In the genomic region with DNA sequence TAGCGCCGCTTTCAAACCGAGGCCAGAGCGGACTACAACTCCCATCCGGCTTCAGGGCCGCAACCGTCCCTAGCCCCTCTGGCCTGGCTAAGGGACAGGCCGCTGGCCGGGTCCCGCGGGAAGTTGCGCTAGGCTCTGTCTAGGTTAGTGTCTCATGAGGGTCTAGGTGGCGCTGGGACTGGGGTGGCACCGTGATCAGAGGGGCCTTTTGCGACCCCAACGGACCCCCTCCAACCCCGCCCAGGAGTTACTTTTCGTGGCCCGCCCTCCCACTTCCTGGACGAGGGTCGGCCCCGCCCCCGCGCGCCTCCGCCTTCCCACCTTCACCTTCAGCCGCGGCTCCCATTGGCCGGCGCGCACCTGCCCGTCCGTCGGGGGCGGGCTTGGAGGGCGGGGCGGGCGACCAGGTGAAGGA, we compare ENCODE assay signal across 8 mouse cellular contexts. TPM values are rescaled to one million over a fixed set of nuclear protein-coding genes. Genes with fewer than 3 reads are reported as not detected.
DNase-seq lines count a peak whose midpoint lies in the region; ATAC-seq and TF ChIP-seq lines count a peak whose summit lies in the region.

A gene (plus strand): TSS at position 320 of the 415 bp plus-strand sequence.

- 2% methylated on average over 38 of the region's 38 CpGs for WGBS in liver, embryonic 14.5 days (ENCODE audit: insufficient replicate concordance)
- under 1% methylated on average over 35 of the region's 38 CpGs for WGBS in stomach, embryonic 16.5 days

- peak within 1 kb of the TSS; percentile 75 for H3K9ac ChIP-seq in liver, embryonic 14.5 days (replicated peaks)
- peak within 1 kb of the TSS; percentile 90 for H3K9ac ChIP-seq in stomach, embryonic 16.5 days (ENCODE audit: low read length)

- H3K4me2 ChIP-seq in liver, embryonic 14.5 days (ENCODE audit: low read depth), result peak within 1 kb of the TSS; percentile 85
- peak within 1 kb of the TSS; percentile 63 for H3K4me2 ChIP-seq in stomach, embryonic 16.5 days (ENCODE audit: low read depth, low read length)

- TF ChIP-seq EP300 in liver, embryonic 14.5 days (IDR thresholded peaks at IDR 0.05; ENCODE audit: low read depth), result no peak

- H3K9me3 ChIP-seq in liver, embryonic 14.5 days (ENCODE audit: control insufficient read depth, low read length), result no peaks in the 10 kb centered on the region
- no peaks in the 10 kb centered on the region for H3K9me3 ChIP-seq in stomach, embryonic 16.5 days (replicated peaks; ENCODE audit: control insufficient read depth, low read length)

- peak within 1 kb of the TSS; percentile 61 for H3K27ac ChIP-seq in liver, embryonic 14.5 days
- H3K27ac ChIP-seq in stomach, embryonic 16.5 days (ENCODE audit: low read length), result peak within 1 kb of the TSS; percentile 89

- H3K4me3 ChIP-seq in liver, embryonic 14.5 days (ENCODE audit: insufficient read depth in 1 of 2, low read depth in 2 of 2, low read length in 2 of 2), result peak within 1 kb of the TSS; percentile 70 to 81
- H3K4me3 ChIP-seq in stomach, embryonic 16.5 days (replicated peaks; ENCODE audit: low read length), result peak within 1 kb of the TSS; percentile 79

- H3K4me1 ChIP-seq in liver, embryonic 14.5 days (replicated peaks; ENCODE audit: control insufficient read depth in 2 of 2, insufficient read depth in 2 of 2, low read length in 1 of 2), result peaks cover 21 to 47% of the 10 kb centered on the region in 2 experiments
- H3K4me1 ChIP-seq in stomach, embryonic 16.5 days (ENCODE audit: control insufficient read depth, insufficient read depth, low read length), result peaks cover 21% of the 10 kb centered on the region

- no peaks in the 10 kb centered on the region for H3K27me3 ChIP-seq in liver, embryonic 14.5 days (ENCODE audit: control insufficient read depth, insufficient read depth, low read length)
- no peaks in the 10 kb centered on the region for H3K27me3 ChIP-seq in stomach, embryonic 16.5 days (ENCODE audit: control insufficient read depth, insufficient read depth, low read length)

- DNase-seq in cerebellum, adult 11 months, result peak; percentile 90
- DNase-seq in cerebellum, postnatal 4 days (ENCODE audit: low spot score in 2 of 2), result peak; percentile 39 to 66
- DNase-seq in gastrocnemius, postnatal 25 days, result peak; percentile 83
- DNase-seq in induced T-regulatory cell, adult 2 months (ENCODE audit: low read depth), result peak; percentile 90
- DNase-seq in liver, embryonic 14.5 days (ENCODE audit: low read depth in 3 of 3, low spot score in 3 of 3), result peak; percentile 69 to 73 (median 71)
- peak; percentile 72 to 83 for DNase-seq in natural killer cell, adult 2 months (ENCODE audit: low spot score in 2 of 2)

- no peaks in the 10 kb centered on the region for H3K36me3 ChIP-seq in liver, embryonic 14.5 days (replicated peaks; ENCODE audit: control insufficient read depth, insufficient read depth, low read depth)
- H3K36me3 ChIP-seq in stomach, embryonic 16.5 days (ENCODE audit: control insufficient read depth, insufficient read depth, low read length), result no peaks in the 10 kb centered on the region

- TF ChIP-seq CTCF in liver, embryonic 14.5 days (IDR thresholded peaks at IDR 0.05; ENCODE audit: low read depth), result no peak

- no peak for ATAC-seq in cerebellum, adult (ENCODE audit: insufficient number of reproducible peaks, low FRiP score, low TSS enrichment)
- ATAC-seq in liver, embryonic 14.5 days (ENCODE audit: insufficient read depth), result peak; percentile 84
- peak; percentile 89 for ATAC-seq in stomach, embryonic 16.5 days (ENCODE audit: insufficient read depth, low FRiP score)

RNA-seq across cellular contexts. Expression of the gene that starts here (rescaled TPM):
- 1 to 10 TPM; 4.0 to 5.1 TPM for total RNA-seq in gastrocnemius, postnatal 25 days (2021)
- 2.0 and 2.1 TPM in 2 replicates for polyA plus RNA-seq in liver, embryonic 14.5 days (2012; rRNA removed)
- polyA plus RNA-seq in liver, embryonic 14.5 days (2014; fragmentation: Nextera tagmentation; extraction: Ambion mirVana), result 0.32 and 0.33 TPM in 2 replicates
- polyA plus RNA-seq in stomach, embryonic 16.5 days (2015; fragmentation: Nextera tagmentation; extraction: Ambion mirVana), result 1.9 and 2.0 TPM in 2 replicates
